Mouse (Mus musculus) ES-E14 (cell line): Measurements from ENCODE around the gene Cryba2. TPM values are rescaled to one million over a fixed set of nuclear protein-coding genes. Genes with fewer than 3 reads are reported as not detected.
A peak's percentile ranks its signal among the peaks of the same experiment; 100 is the strongest.

Experiments
- DNase-seq: peaks from one replicate; pipeline ENCODE4 v3.0.0-alpha.2; 2013; ENCODE audit warnings: low read depth, low spot score
- H3K27ac ChIP-seq: 2 replicates; pipeline ENCODE4 v1.5.1; 2012; ENCODE audit warnings: low read depth, mild to moderate bottlenecking, low read length, moderate library complexity, mixed read lengths; ENCODE audit not compliant: poor library complexity, insufficient read depth, severe bottlenecking
- H3K36me3 ChIP-seq: 2 replicates; pipeline ENCODE4 v1.6.1; 2012; ENCODE audit warnings: mild to moderate bottlenecking, low read length, moderate library complexity, mixed read lengths; ENCODE audit not compliant: control insufficient read depth, poor library complexity, insufficient read depth, severe bottlenecking
- H3K4me1 ChIP-seq, 2 experiments: fragments of 150-350 bp in 1 of 2; sonication (generic) in 1 of 2; 2 replicates each; pipeline ENCODE4 v1.6.1; 2012; ENCODE audit warnings: low read length in 2 of 2, mild to moderate bottlenecking in 1 of 2, mixed read lengths in 1 of 2; ENCODE audit not compliant: control insufficient read depth in 2 of 2, insufficient read depth in 2 of 2, poor library complexity in 1 of 2
- H3K4me3 ChIP-seq, 2 experiments: fragments of 150-350 bp in 1 of 2; sonication (generic) in 1 of 2; 2 replicates each; pipeline ENCODE4 v1.5.1; 2012; ENCODE audit warnings: low read length in 2 of 2, low read depth in 1 of 2, mild to moderate bottlenecking in 1 of 2, mixed read lengths in 1 of 2; ENCODE audit not compliant: insufficient read depth in 1 of 2, poor library complexity in 1 of 2, severe bottlenecking in 1 of 2
- H3K9ac ChIP-seq: 2 replicates; pipeline ENCODE4 v1.6.1; 2012; ENCODE audit warnings: low read depth, mild to moderate bottlenecking, low read length, mixed read lengths; ENCODE audit not compliant: poor library complexity, insufficient read depth, severe bottlenecking
- H3K9me3 ChIP-seq: fragments of 150-350 bp; sonication (generic); 2 replicates; pipeline ENCODE4 v1.6.1; 2012; ENCODE audit warnings: low read depth, mild to moderate bottlenecking, low read length; ENCODE audit not compliant: control insufficient read depth, insufficient read depth
- CHD2 ChIP-seq: IDR thresholded peaks from 2 replicates; pipeline ENCODE4 v1.6.1; 2014; ENCODE audit warnings: mild to moderate bottlenecking, low read depth, low read length, inconsistent platforms
- HCFC1 ChIP-seq: IDR thresholded peaks from 2 replicates; pipeline ENCODE4 v1.6.1; 2012; ENCODE audit warnings: low read length, inconsistent platforms, borderline replicate concordance; ENCODE audit not compliant: insufficient read depth
- MAFK ChIP-seq: IDR thresholded peaks from 2 replicates; pipeline ENCODE4 v1.6.1; 2014; ENCODE audit warnings: mild to moderate bottlenecking, low read depth, low read length, inconsistent platforms; ENCODE audit not compliant: insufficient read depth
- ZC3H11A ChIP-seq: IDR thresholded peaks from 2 replicates; pipeline ENCODE4 v1.6.1; 2012; ENCODE audit warnings: low read depth, mild to moderate bottlenecking, inconsistent platforms, low read length, borderline replicate concordance
- ZNF384 ChIP-seq: IDR thresholded peaks from 2 replicates; pipeline ENCODE4 v1.6.1; 2012; ENCODE audit warnings: low read depth, low read length, inconsistent platforms
- in situ Hi-C, 2 experiments: fragments of 600-800 bp; cut with MboI; formaldehyde crosslinking; loops; one replicate each; pipeline ENCODE4 v1.15.1; 2025; ENCODE audit warnings: low sequenced_read_pairs in 2 of 2, inconsistent platforms in 1 of 2; ENCODE audit not compliant: unreplicated experiment in 2 of 2
- total RNA-seq: library from RNA; depleted of rRNA; stranded (reverse); fragments of 300-350 nt; gene quantifications from 2 replicates; pipeline ENCODE4 v1.2.3, GENCODE M21; 2012

Gene Cryba2
- total RNA-seq, 1 experiment: not detected

GRCm38 (mm10) chr1:74885369-74886042, 7.4 kb downstream of the Cryba2 start, which contains the start of gene Fev:
Gene Fev, minus strand, starts transcription at chr1:74885419.
- TF ChIP-seq ZC3H11A (no peak), HCFC1 (no peak), MAFK (no peak), CHD2 (no peak), ZNF384 (no peak)
- H3K9ac ChIP-seq: no peak within 1 kb of the TSS
- no peak within 1 kb of the TSS for H3K27ac ChIP-seq

GRCm38 (mm10) chr1:74884196-74885141, 8.5 kb downstream of the Cryba2 start:
- Histone ChIP-seq H3K4me3 (peak overlapping the region; percentile 15 to 55; a peak in 3 of 4 replicates), H3K9me3 (no peaks in the 10 kb centered on the region), H3K4me1 (peaks cover 0 to 11% of the 10 kb centered on the region in 2 experiments; a peak in 1 of 4 replicates), H3K9ac (no peak overlapping the region), H3K36me3 (no peaks in the 10 kb centered on the region), H3K27ac (no peak overlapping the region)
- in situ Hi-C loops: loop anchor here (5.0 to 10.0 kb wide), 2 partner anchors 82 to 110 kb away; partner anchors contain the start of gene Wnt6 (in 1 of the 2)
- no peak for TF ChIP-seq ZNF384
- TF ChIP-seq HCFC1: no peak
- no peak for TF ChIP-seq MAFK
- no peak for TF ChIP-seq ZC3H11A
- TF ChIP-seq CHD2: no peak
- DNase-seq: no peak

More at GRCm38 (mm10) chr1:74885369-74886042, 7.4 kb downstream of the Cryba2 start, which contains the start of gene Fev:
- peaks cover 0 to 11% of the 10 kb centered on the region in 2 experiments; a peak in 1 of 4 replicates for H3K4me1 ChIP-seq
- H3K4me3 ChIP-seq: peak within 1 kb of the TSS; percentile 23 to 55; a peak in 3 of 4 replicates
- no peak for DNase-seq
- H3K36me3 ChIP-seq: no peaks in the 10 kb centered on the region
- no peaks in the 10 kb centered on the region for H3K9me3 ChIP-seq
- in situ Hi-C loops: loop anchor here in 1 of 2 experiments (10.0 kb wide), 1 partner anchor 111 kb away; the partner anchor contains the start of gene Wnt6

- no peak for TF ChIP-seq ZC3H11A
- TF ChIP-seq MAFK: no peak
- TF ChIP-seq ZNF384: no peak
- TF ChIP-seq CHD2: no peak
- no peak for TF ChIP-seq HCFC1
- in situ Hi-C loops: loop anchor here (5.0 to 10.0 kb wide), 2 partner anchors 81 to 109 kb away; partner anchors contain the start of gene Wnt6 (in 1 of the 2)
- H3K27ac ChIP-seq: no peak overlapping the region
- DNase-seq: no peak
- peaks cover 0 to 11% of the 10 kb centered on the region in 2 experiments; a peak in 1 of 4 replicates for H3K4me1 ChIP-seq
- H3K9ac ChIP-seq: no peak overlapping the region
- no peak overlapping the region for H3K4me3 ChIP-seq
- H3K36me3 ChIP-seq: no peaks in the 10 kb centered on the region
- H3K9me3 ChIP-seq: no peaks in the 10 kb centered on the region
Observed at GRCm38 (mm10) chr1:74883441-74883840, 9.5 kb downstream of the Cryba2 start.

- Histone ChIP-seq H3K4me3 (no peak overlapping the region), H3K9me3 (no peaks in the 10 kb centered on the region), H3K4me1 (peaks cover 0 to 11% of the 10 kb centered on the region in 2 experiments; a peak in 1 of 4 replicates), H3K9ac (no peak overlapping the region), H3K36me3 (no peaks in the 10 kb centered on the region), H3K27ac (no peak overlapping the region)
- in situ Hi-C loops: loop anchor here (5.0 to 10.0 kb wide), 2 partner anchors 81 to 108 kb away; partner anchors contain the start of gene Wnt6 (in 1 of the 2)
- no peak for DNase-seq
- TF ChIP-seq ZC3H11A (no peak), ZNF384 (no peak), HCFC1 (no peak), CHD2 (no peak), MAFK (no peak)
Observed at GRCm38 (mm10) chr1:74882828-74883227, 10.1 kb downstream of the Cryba2 start.
